Mouse (Mus musculus) MEL (cell line): ENCODE measurements around the gene Car2. TPM values are rescaled to one million over a fixed set of nuclear protein-coding genes. Genes with fewer than 3 reads are reported as not detected.

Experiments
- DNase-seq: peaks from one replicate; pipeline ENCODE4 v3.0.0; 2011; ENCODE audit warnings: low read depth, low spot score
- H3K27ac ChIP-seq: 2 replicates; pipeline ENCODE4 v1.5.1; 2012; ENCODE audit warnings: low read depth, mild to moderate bottlenecking, control low read depth, low read length, moderate library complexity; ENCODE audit not compliant: control insufficient read depth
- H3K27me3 ChIP-seq, 2 experiments: fragments of 150-350 bp in 1 of 2; sonication (generic) in 1 of 2; 2 replicates each; pipeline ENCODE4 v1.6.1; 2012; ENCODE audit warnings: low read length in 2 of 2, mild to moderate bottlenecking in 2 of 2, improper control_type of control experiment in 1 of 2, moderate library complexity in 1 of 2; ENCODE audit not compliant: insufficient read depth in 2 of 2, control insufficient read depth in 1 of 2
- H3K36me3 ChIP-seq, 2 experiments: 2 replicates each; pipeline ENCODE4 v1.6.1; 2012 to 2014; ENCODE audit warnings: low read length in 2 of 2, improper control_type of control experiment in 1 of 2, inconsistent platforms in 1 of 2, mild to moderate bottlenecking in 1 of 2; ENCODE audit not compliant: insufficient read depth in 2 of 2, control insufficient read depth in 1 of 2
- H3K4me1 ChIP-seq, 2 experiments: fragments of 150-350 bp in 1 of 2; sonication (generic) in 1 of 2; 2 replicates each; pipeline ENCODE4 v1.6.1; 2012; ENCODE audit warnings: low read length in 2 of 2, improper control_type of control experiment in 1 of 2, mild to moderate bottlenecking in 1 of 2; ENCODE audit not compliant: insufficient read depth in 2 of 2, control insufficient read depth in 1 of 2
- H3K4me3 ChIP-seq, 2 experiments: fragments of 150-350 bp in 1 of 2; sonication (generic) in 1 of 2; 2 replicates each; pipeline ENCODE4 v1.5.1; 2012; ENCODE audit warnings: low read depth in 2 of 2, low read length in 2 of 2, mild to moderate bottlenecking in 2 of 2, moderate library complexity in 2 of 2, control low read depth in 1 of 2, improper control_type of control experiment in 1 of 2; ENCODE audit not compliant: control insufficient read depth in 1 of 2, insufficient read depth in 1 of 2
- H3K79me2 ChIP-seq: 2 replicates; pipeline ENCODE4 v1.6.1; 2012; ENCODE audit warnings: mild to moderate bottlenecking, low read length, moderate library complexity; ENCODE audit not compliant: control insufficient read depth, poor library complexity, insufficient read depth
- H3K9ac ChIP-seq: 2 replicates; pipeline ENCODE4 v1.6.1; 2012; ENCODE audit warnings: low read depth, mild to moderate bottlenecking, control low read depth, low read length, moderate library complexity; ENCODE audit not compliant: control insufficient read depth, poor library complexity, severe bottlenecking
- H3K9me3 ChIP-seq: fragments of 150-350 bp; sonication (generic); replicated peaks from 2 replicates; pipeline ENCODE4 v1.6.1; 2012; ENCODE audit warnings: mild to moderate bottlenecking, low read length, improper control_type of control experiment, moderate library complexity; ENCODE audit not compliant: insufficient read depth
- BHLHE40 ChIP-seq: IDR thresholded peaks from 2 replicates; pipeline ENCODE4 v1.6.1; 2012; ENCODE audit warnings: low read depth, mild to moderate bottlenecking, inconsistent platforms, low read length, improper control_type of control experiment, borderline replicate concordance
- CHD1 ChIP-seq: IDR thresholded peaks from 2 replicates; pipeline ENCODE4 v1.6.1; 2012; ENCODE audit warnings: low read depth, mild to moderate bottlenecking, inconsistent platforms, low read length, improper control_type of control experiment
- CTCF ChIP-seq, 3 experiments: IDR thresholded peaks in 2 of 3; conservative IDR thresholded peaks in 1 of 3; 2 replicates each; pipeline ENCODE4 v1.5.1; 2011 to 2012; ENCODE audit warnings: low read length in 3 of 3, low read depth in 2 of 3, mild to moderate bottlenecking in 2 of 3, improper control_type of control experiment in 1 of 3, inconsistent platforms in 1 of 3, mixed read lengths in 1 of 3, moderate library complexity in 1 of 3; ENCODE audit not compliant: control insufficient read depth in 1 of 3, insufficient read depth in 1 of 3, poor library complexity in 1 of 3, severe bottlenecking in 1 of 3
- E2F4 ChIP-seq: IDR thresholded peaks from 2 replicates; pipeline ENCODE4 v1.6.1; 2011; ENCODE audit warnings: low read depth, low read length, improper control_type of control experiment, borderline replicate concordance
- ELF1 ChIP-seq: IDR thresholded peaks from 2 replicates; pipeline ENCODE4 v1.6.1; 2014; ENCODE audit warnings: low read depth, mild to moderate bottlenecking, inconsistent platforms, low read length, improper control_type of control experiment, moderate library complexity
- EP300 ChIP-seq, 2 experiments: IDR thresholded peaks; 2 replicates each; pipeline ENCODE4 v1.6.1; 2011; ENCODE audit warnings: improper control_type of control experiment in 2 of 2, low read length in 2 of 2, low read depth in 1 of 2, mild to moderate bottlenecking in 1 of 2
- ETS1 ChIP-seq: IDR thresholded peaks from 2 replicates; pipeline ENCODE4 v1.6.1; 2012; ENCODE audit warnings: low read depth, mild to moderate bottlenecking, inconsistent platforms, low read length, improper control_type of control experiment, moderate library complexity
- GABPA ChIP-seq: IDR thresholded peaks from 2 replicates; pipeline ENCODE4 v1.6.1; 2012; ENCODE audit warnings: low read depth, mild to moderate bottlenecking, inconsistent platforms, low read length, improper control_type of control experiment, moderate library complexity
- GATA1 ChIP-seq: IDR thresholded peaks from 2 replicates; pipeline ENCODE4 v1.6.1; 2011; ENCODE audit warnings: low read depth, low read length, improper control_type of control experiment
- HCFC1 ChIP-seq: IDR thresholded peaks from 2 replicates; pipeline ENCODE4 v1.6.1; 2012; ENCODE audit warnings: low read depth, mild to moderate bottlenecking, inconsistent platforms, low read length, improper control_type of control experiment, moderate library complexity
- JUND ChIP-seq: IDR thresholded peaks from 2 replicates; pipeline ENCODE4 v1.6.1; 2011; ENCODE audit warnings: low read depth, mild to moderate bottlenecking, improper control_type of control experiment, low read length
- KAT2A ChIP-seq: conservative IDR thresholded peaks from 2 replicates; pipeline ENCODE4 v1.6.1; 2012; ENCODE audit warnings: low read depth, low read length, improper control_type of control experiment, inconsistent platforms
- MAFK ChIP-seq: IDR thresholded peaks from 2 replicates; pipeline ENCODE4 v1.6.1; 2011; ENCODE audit warnings: low read depth, mild to moderate bottlenecking, low read length, improper control_type of control experiment, borderline replicate concordance
- MAX ChIP-seq: IDR thresholded peaks from 2 replicates; pipeline ENCODE4 v1.6.1; 2011; ENCODE audit warnings: low read length, improper control_type of control experiment
- MAZ ChIP-seq: IDR thresholded peaks from 2 replicates; pipeline ENCODE4 v1.6.1; 2012; ENCODE audit warnings: low read depth, mild to moderate bottlenecking, inconsistent platforms, low read length, improper control_type of control experiment
- MEF2A ChIP-seq: IDR thresholded peaks from 2 replicates; pipeline ENCODE4 v1.6.1; 2014; ENCODE audit warnings: low read depth, mild to moderate bottlenecking, inconsistent platforms, low read length, improper control_type of control experiment; ENCODE audit not compliant: poor library complexity, insufficient replicate concordance, severe bottlenecking; ENCODE audit errors: extremely low read depth
- MXI1 ChIP-seq: IDR thresholded peaks from 2 replicates; pipeline ENCODE4 v1.6.1; 2011; ENCODE audit warnings: mild to moderate bottlenecking, low read depth, low read length, improper control_type of control experiment
- MYB ChIP-seq: IDR thresholded peaks from 2 replicates; pipeline ENCODE4 v1.6.1; 2011; ENCODE audit warnings: mild to moderate bottlenecking, low read depth, low read length, improper control_type of control experiment
- MYC ChIP-seq: IDR thresholded peaks from 2 replicates; pipeline ENCODE4 v1.6.1; 2011; ENCODE audit warnings: low read depth, mild to moderate bottlenecking, low read length, improper control_type of control experiment, moderate library complexity
- NELFE ChIP-seq: IDR thresholded peaks from 2 replicates; pipeline ENCODE4 v1.6.1; 2011; ENCODE audit warnings: low read depth, low read length, improper control_type of control experiment
- NRF1 ChIP-seq: IDR thresholded peaks from 2 replicates; pipeline ENCODE4 v1.6.1; 2014; ENCODE audit warnings: low read depth, mild to moderate bottlenecking, inconsistent platforms, low read length, improper control_type of control experiment, moderate library complexity; ENCODE audit not compliant: poor library complexity, insufficient read depth, severe bottlenecking
- POLR2A ChIP-seq, 2 experiments: IDR thresholded peaks; 2 replicates each; pipeline ENCODE4 v1.6.1; 2011 to 2012; ENCODE audit warnings: low read length in 2 of 2, mild to moderate bottlenecking in 2 of 2, control low read depth in 1 of 2, improper control_type of control experiment in 1 of 2, low read depth in 1 of 2, moderate library complexity in 1 of 2; ENCODE audit not compliant: control insufficient read depth in 1 of 2, insufficient read depth in 1 of 2, poor library complexity in 1 of 2
- POLR2AphosphoS2 ChIP-seq: IDR thresholded peaks from 2 replicates; pipeline ENCODE4 v1.6.1; 2011; ENCODE audit warnings: low read length, improper control_type of control experiment
- POLR2AphosphoS5 ChIP-seq: IDR thresholded peaks from 2 replicates; pipeline ENCODE4 v1.6.1; 2012; ENCODE audit warnings: low read depth, borderline replicate concordance, mild to moderate bottlenecking, inconsistent platforms, low read length, moderate library complexity, mixed read lengths
- RAD21 ChIP-seq: IDR thresholded peaks from 2 replicates; pipeline ENCODE4 v1.6.1; 2011; ENCODE audit warnings: mild to moderate bottlenecking, low read depth, low read length, improper control_type of control experiment
- RCOR1 ChIP-seq: IDR thresholded peaks from 2 replicates; pipeline ENCODE4 v1.6.1; 2012; ENCODE audit warnings: low read depth, mild to moderate bottlenecking, inconsistent platforms, low read length, improper control_type of control experiment
- SIN3A ChIP-seq: IDR thresholded peaks from 2 replicates; pipeline ENCODE4 v1.6.1; 2012; ENCODE audit warnings: low read length, improper control_type of control experiment, inconsistent platforms
- SMC3 ChIP-seq: IDR thresholded peaks from 2 replicates; pipeline ENCODE4 v1.6.1; 2011; ENCODE audit warnings: low read depth, low read length, improper control_type of control experiment
- TAL1 ChIP-seq: IDR thresholded peaks from 2 replicates; pipeline ENCODE4 v1.6.1; 2012; ENCODE audit warnings: mild to moderate bottlenecking, inconsistent platforms, low read length, moderate library complexity, mixed read lengths
- TBP ChIP-seq: IDR thresholded peaks from 2 replicates; pipeline ENCODE4 v1.8.0; 2011; ENCODE audit warnings: low read depth, low read length, improper control_type of control experiment
- TCF12 ChIP-seq: IDR thresholded peaks from 2 replicates; pipeline ENCODE4 v1.6.1; 2014; ENCODE audit warnings: low read depth, mild to moderate bottlenecking, inconsistent platforms, low read length, improper control_type of control experiment, moderate library complexity
- USF1 ChIP-seq: IDR thresholded peaks from 2 replicates; pipeline ENCODE4 v1.6.1; 2014; ENCODE audit warnings: low read depth, mild to moderate bottlenecking, inconsistent platforms, low read length, improper control_type of control experiment, moderate library complexity
- USF2 ChIP-seq, 2 experiments: IDR thresholded peaks; 2 replicates each; pipeline ENCODE4 v1.6.1; 2011 to 2012; ENCODE audit warnings: improper control_type of control experiment in 2 of 2, low read length in 2 of 2, borderline replicate concordance in 1 of 2, inconsistent platforms in 1 of 2, low read depth in 1 of 2, mild to moderate bottlenecking in 1 of 2; ENCODE audit not compliant: insufficient read depth in 1 of 2
- ZC3H11A ChIP-seq: IDR thresholded peaks from 2 replicates; pipeline ENCODE4 v1.6.1; 2012; ENCODE audit warnings: low read depth, mild to moderate bottlenecking, inconsistent platforms, low read length, improper control_type of control experiment
- ZKSCAN1 ChIP-seq: IDR thresholded peaks from 2 replicates; pipeline ENCODE4 v1.6.1; 2012; ENCODE audit warnings: low read depth, mild to moderate bottlenecking, inconsistent platforms, low read length, improper control_type of control experiment, moderate library complexity
- ZMIZ1 ChIP-seq: IDR thresholded peaks from 2 replicates; pipeline ENCODE4 v1.6.1; 2012; ENCODE audit warnings: low read depth, mild to moderate bottlenecking, inconsistent platforms, low read length, improper control_type of control experiment, moderate library complexity
- ZNF384 ChIP-seq: IDR thresholded peaks from 2 replicates; pipeline ENCODE4 v1.6.1; 2012; ENCODE audit warnings: low read depth, mild to moderate bottlenecking, inconsistent platforms, low read length, improper control_type of control experiment
- polyA plus RNA-seq, 2 experiments: library from polyadenylated mRNA; stranded (reverse) in 1 of 2; unstranded in 1 of 2; fragments of >175 nt in 1 of 2; fragments of >200 nt in 1 of 2; gene quantifications; 2 replicates each; pipeline versions ENCODE4 v1.2.1 to v1.2.4; 2012; ENCODE audit warnings: low replicate concordance in 2 of 2, low read depth in 1 of 2; ENCODE audit not compliant: insufficient read length in 2 of 2, insufficient read depth in 1 of 2, missing spikeins in 1 of 2
- total RNA-seq: library from RNA; depleted of rRNA; stranded (reverse); fragments of 300-350 nt; gene quantifications from 2 replicates; pipeline ENCODE4 v1.2.3, GENCODE M21; 2012

Gene Car2
- total and polyA plus RNA-seq, 3 experiments = 109 to 397 (median 369) TPM

GRCm38 (mm10) chr3:14915355-14915754, 29.3 kb downstream of the Car2 start:
- H3K79me2 ChIP-seq = no peaks in the 10 kb centered on the region
- no peak overlapping the region for H3K4me3 ChIP-seq
- peak; percentile 82 for DNase-seq
- no peaks in the 10 kb centered on the region for H3K27me3 ChIP-seq
- H3K27ac ChIP-seq = no peak overlapping the region; the same call in 1 of the 2 replicates
- H3K4me1 ChIP-seq = peaks cover 5 to 7% of the 10 kb centered on the region in 2 experiments
- H3K9me3 ChIP-seq = no peaks in the 10 kb centered on the region
- no peak overlapping the region for H3K9ac ChIP-seq
- peaks cover 0 to 9% of the 10 kb centered on the region in 2 experiments; a peak in 2 of 4 replicates for H3K36me3 ChIP-seq
- peak; percentile 64; the same call in 1 of the 2 replicates for TF ChIP-seq ELF1
- TF ChIP-seq CHD1 = no peak
- TF ChIP-seq NELFE = no peak
- no peak for TF ChIP-seq MAX
- peak; percentile 45; the same call in 1 of the 2 replicates for TF ChIP-seq SIN3A
- TF ChIP-seq POLR2A (IDR thresholded peaks at IDR 0.05; ENCODE audit: control insufficient read depth in 1 of 2, insufficient read depth in 1 of 2, low read depth in 1 of 2, low read length in 2 of 2, poor library complexity in 1 of 2) = no peak
- no peak for TF ChIP-seq MYB
- TF ChIP-seq SMC3 = no peak
- TF ChIP-seq GATA1 = peak; percentile 71
- TF ChIP-seq MAFK = 0 out of 2 replicates have a peak, but pooled peaks have one; percentile 25
- no peak for TF ChIP-seq JUND
- TF ChIP-seq MYC = no peak
- no peak; the same call in 1 of the 2 replicates for TF ChIP-seq MXI1
- peak; percentile 91 for TF ChIP-seq TCF12
- no peak for TF ChIP-seq USF1
- peak; percentile 70 for TF ChIP-seq RCOR1
- TF ChIP-seq EP300 (IDR thresholded peaks at IDR 0.05; ENCODE audit: low read depth in 1 of 2, low read length in 2 of 2) = peak; percentile 84 to 87
- TF ChIP-seq BHLHE40 = peak; percentile 61; the same call in 1 of the 2 replicates
- TF ChIP-seq RAD21 = no peak
- peak; percentile 82 for TF ChIP-seq TAL1
- no peak for TF ChIP-seq TBP
- TF ChIP-seq ZMIZ1 = no peak
- no peak for TF ChIP-seq POLR2AphosphoS2
- TF ChIP-seq GABPA = no peak
- TF ChIP-seq HCFC1 = no peak
- TF ChIP-seq MEF2A = peak; percentile 97
- no peak for TF ChIP-seq MAZ
- no peak for TF ChIP-seq ZC3H11A
- no peak for TF ChIP-seq CTCF (IDR thresholded peaks at IDR 0.05 in 2 of 3, conservative IDR thresholded peaks at IDR 0.05 in 1 of 3; ENCODE audit: control insufficient read depth in 1 of 3, insufficient read depth in 1 of 3, low read depth in 2 of 3, low read length in 3 of 3, poor library complexity in 1 of 3, severe bottlenecking in 1 of 3)
- peak; percentile 92 for TF ChIP-seq ETS1
- TF ChIP-seq POLR2AphosphoS5 = no peak
- no peak for TF ChIP-seq E2F4
- TF ChIP-seq NRF1 = no peak
- 0 out of 2 replicates have a peak, but pooled peaks have one; percentile 26 for TF ChIP-seq ZNF384
- no peak for TF ChIP-seq ZKSCAN1
- no peak for TF ChIP-seq USF2 (IDR thresholded peaks at IDR 0.05; ENCODE audit: borderline replicate concordance in 1 of 2, insufficient read depth in 1 of 2, low read depth in 1 of 2, low read length in 2 of 2)
- no peak for TF ChIP-seq KAT2A
